Mouse (Mus musculus): Measurements from ENCODE around the gene Atrn.

Gene Atrn

DNA sequence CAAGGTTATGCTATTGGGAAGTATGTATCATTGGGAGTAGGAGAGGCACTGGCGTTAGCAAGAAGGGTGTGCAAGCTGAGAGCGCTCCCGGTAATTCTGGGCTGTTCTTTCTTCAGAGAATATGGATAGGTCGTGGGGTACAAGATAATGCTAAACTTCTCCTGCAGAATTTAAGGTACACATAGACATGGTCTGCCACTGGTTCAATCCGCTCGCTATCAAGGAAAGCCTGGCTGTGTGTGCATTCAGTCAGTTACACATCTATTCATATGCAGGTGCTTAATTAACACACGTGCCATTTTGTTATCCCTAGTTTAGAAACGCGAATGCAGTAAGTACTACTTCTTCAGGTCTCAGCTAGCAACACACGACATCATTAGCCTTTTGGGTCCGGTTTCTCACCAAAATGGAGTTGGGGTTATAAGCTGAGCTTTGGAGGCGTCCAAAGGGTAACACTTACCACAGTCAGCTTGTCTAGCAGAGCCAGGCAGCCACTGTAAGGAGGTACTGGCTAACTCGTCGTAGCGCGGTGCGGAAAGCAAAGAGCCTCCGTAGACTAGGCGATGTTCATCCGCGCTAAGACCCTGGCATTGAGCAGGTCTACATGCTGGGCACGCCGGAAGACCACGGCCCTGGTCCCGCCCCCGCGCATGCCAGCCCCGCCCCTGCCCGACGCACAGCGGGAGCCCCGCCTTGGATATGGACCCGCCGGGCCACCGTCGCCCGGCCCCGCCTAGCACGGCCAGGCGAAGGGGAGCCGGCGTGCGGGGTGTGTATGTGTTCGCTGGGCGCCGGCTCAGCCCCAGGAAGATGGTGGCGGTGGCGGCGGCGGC, at the start of gene Atrn, which contains the start of gene 4930402H24Rik:
Gene Atrn, plus strand, starts transcription at position 745 of the 833 bp plus-strand sequence.
Gene 4930402H24Rik, minus strand, starts transcription at position 656 of the 833 bp plus-strand sequence.
- DNase-seq, result peak; percentile 93 to 97

GRCm38 (mm10) chr2:130862091-130862490, 44.2 kb upstream of the Atrn start:
- no peak for DNase-seq

DNA sequence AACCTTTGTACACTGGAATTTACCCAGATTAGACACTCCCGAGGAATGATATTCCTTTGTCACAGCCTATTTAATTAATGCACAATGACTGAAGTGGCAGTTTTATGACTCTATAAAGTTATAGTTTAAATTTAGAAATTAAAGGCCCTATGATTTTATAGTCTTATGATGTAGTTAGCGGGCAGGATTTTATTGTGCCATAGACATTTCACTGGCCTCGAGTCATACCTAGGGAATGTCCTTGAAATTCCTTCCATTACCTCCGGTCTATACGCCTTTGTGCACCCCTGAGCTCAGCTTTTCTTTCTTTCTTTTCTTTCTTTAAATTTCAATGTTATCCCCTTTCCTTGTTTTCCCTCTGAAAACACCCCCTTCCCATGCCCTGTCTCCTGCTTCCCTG, 35.4 kb upstream of the Atrn start:
- DNase-seq, result no peak

DNA sequence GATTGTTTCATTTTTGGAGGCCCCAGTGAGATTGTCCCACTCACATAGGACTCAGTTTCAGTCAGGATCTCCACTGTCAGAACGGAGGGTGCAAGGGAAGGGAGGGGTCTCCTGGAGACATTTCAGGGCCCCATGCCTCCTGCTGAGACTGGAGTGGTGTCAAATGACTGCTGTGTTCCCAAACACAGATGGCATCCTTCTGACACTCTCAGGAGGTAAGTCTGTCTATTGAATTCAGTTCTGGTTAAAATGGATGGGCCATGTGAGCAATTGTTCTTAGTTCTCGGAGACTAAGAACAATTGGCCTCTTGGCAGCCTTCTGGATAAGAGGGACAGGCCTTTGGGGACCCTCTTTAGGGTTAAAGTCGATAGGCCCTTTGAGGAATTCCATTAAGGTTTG, 28.9 kb upstream of the Atrn start:
- no peak for DNase-seq

DNA sequence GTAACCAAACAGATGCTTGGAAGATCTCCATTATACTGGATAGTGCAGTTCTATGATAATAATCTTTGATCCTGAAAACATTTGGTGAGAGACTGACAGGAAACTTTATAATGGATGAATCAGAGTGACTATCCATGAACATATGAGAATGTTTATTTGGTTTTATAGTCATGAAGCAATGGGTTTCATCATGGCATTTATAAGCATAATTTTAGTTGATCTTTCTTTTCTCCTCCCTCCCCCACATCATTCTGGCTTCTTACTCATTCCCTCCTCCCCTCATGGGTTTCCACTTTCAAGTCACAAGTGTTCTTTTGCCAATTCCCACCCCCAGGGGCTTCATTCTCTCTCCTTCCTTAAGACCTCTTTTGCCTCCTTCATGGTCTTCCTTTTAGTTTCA, 19.3 kb upstream of the Atrn start:
- DNase-seq, result no peak

GRCm38 (mm10) chr2:130887456-130887855, 18.8 kb upstream of the Atrn start:
- DNase-seq, result peak in 1 of 2 experiments; percentile 24

GRCm38 (mm10) chr2:130896944-130897343, 9.4 kb upstream of the Atrn start:
- no peak for DNase-seq

GRCm38 (mm10) chr2:130897856-130898255, 8.4 kb upstream of the Atrn start:
- DNase-seq, result peak; percentile 48 to 77

DNA sequence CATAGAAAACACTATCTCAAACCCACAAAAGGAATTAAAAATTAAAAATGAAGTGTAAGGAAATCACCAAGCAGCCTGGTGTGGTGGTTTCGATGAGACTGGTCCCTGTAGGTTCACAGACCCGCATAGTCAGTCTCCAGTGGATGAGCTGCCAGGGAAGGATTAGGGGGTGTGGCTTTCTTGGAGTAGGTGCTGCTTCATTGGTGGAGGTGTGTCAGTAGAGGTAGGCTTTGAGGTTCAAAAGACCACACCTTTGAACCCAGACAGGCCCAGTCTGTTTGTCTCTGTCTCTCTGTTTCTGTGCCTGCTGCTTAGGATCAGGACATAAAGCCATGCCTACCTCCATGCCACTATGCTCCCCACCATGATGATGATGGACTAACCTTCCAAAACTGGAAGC, 7.5 kb upstream of the Atrn start:
- DNase-seq, result peak; percentile 17 to 31

- no peak for DNase-seq
Observed at GRCm38 (mm10) chr2:130906584-130907315, 455 bp downstream of the Atrn start.

DNA sequence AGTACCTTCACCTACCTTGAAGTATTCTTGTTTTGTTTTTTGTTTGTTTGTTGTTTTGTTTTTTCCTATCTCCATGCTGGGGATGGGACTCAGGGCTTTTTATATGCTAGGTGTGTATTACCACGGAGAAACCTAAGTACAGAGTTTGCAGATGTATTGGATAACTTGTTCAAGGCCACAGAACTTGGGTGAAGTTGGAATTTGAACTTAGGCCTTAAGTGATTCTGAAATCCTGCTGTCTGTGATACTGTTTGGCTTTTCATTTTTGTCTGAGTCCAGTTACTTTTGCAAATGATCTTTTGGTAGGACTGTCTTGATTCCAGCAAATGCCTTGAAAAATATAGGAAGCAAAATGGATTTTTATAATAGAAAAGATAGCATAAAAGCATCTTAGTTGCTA, 5.4 kb downstream of the Atrn start:
- DNase-seq, result peak in 1 of 2 experiments; percentile 24

- DNase-seq, result no peak
Observed at GRCm38 (mm10) chr2:130914873-130915272, 8.6 kb downstream of the Atrn start.

- no peak for DNase-seq
Observed at GRCm38 (mm10) chr2:130916521-130917147, 10.3 kb downstream of the Atrn start.

DNA sequence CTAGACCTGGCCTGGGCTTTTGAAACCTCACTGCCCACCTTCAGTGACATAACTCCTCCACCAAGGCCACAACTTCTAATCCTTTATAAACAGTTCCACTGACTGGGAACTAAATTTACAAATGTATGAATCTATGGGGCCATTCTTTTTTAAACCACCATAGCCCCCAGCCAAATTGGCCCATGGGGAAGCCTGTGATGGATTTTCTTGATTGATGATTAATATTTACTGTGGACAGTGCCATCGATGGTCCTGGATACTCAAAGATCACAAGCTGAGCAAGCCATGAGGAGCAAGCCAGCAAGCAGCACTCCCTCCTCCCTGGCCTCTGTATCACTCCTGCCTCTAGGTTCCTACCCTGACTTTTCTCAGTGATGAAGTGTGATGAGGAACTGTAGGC, 11.4 kb downstream of the Atrn start:
- DNase-seq, result no peak

GRCm38 (mm10) chr2:130919062-130919593, 12.8 kb downstream of the Atrn start:
- DNase-seq, result no peak

DNA sequence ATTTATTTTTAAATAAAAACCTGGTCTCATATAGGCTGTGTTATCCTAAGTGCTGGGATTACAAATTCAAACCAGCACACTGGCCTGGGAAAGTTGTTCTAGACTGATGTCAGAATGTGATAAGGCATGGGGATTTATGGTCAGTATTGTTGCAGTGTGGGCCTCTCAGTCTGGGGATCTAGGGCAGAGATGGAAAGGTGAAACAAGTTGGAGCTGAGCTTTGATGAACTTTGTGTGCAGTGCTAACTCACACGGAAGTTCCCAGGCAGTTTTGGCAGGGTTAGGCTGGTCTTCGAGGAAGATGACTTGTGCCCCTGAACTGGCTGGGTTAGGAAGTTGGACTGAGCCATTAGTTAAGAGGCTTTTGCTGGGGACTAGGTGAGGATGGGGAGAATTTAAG, 18.7 kb downstream of the Atrn start:
- no peak for DNase-seq

- peak; percentile 60 to 66 for DNase-seq
Observed at GRCm38 (mm10) chr2:130928031-130928430, 21.7 kb downstream of the Atrn start.

GRCm38 (mm10) chr2:130928530-130928929, 22.2 kb downstream of the Atrn start:
- DNase-seq, result no peak

GRCm38 (mm10) chr2:130929994-130930393, 23.7 kb downstream of the Atrn start:
- DNase-seq, result no peak

DNA sequence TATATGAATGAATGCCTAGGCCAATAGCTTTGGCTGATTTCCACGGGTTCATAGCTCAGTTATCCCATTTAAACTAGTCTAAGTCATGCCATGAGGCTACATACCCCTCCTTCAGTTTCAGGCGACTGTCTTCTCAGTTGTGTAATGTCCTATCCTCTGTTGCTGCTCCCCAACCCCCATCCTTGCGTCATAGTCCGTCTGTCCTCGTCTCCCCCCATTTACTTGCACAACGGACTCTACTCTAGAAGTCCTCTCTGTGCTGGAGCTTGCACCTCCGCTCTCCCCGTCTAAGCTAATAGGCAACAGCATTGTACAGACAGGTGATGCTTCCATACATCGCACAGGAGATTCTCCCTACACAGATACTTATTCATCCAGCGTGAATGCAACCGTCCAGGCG, 26.6 kb downstream of the Atrn start:
- no peak for DNase-seq

DNA sequence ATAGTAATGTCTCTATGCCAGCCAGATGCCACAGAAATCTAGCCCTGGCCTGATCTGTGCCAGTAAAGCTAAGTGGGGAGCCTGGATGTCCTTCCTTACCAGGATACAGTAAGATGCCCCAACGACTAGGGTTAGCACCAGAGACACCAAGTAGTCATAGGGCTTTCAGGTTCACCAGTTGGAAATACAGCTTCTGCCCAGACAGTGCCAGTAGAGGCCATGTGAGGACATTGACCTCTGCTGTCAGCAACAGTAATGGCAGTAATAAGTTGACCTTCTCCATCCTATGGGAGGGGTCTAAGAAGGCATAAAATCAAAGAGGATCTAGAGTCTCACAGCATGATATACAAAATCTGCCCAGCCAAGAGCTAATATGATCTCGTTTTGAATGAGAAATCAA, 43.5 kb downstream of the Atrn start:
- DNase-seq, result peak; percentile 28 to 36

GRCm38 (mm10) chr2:130950548-130950947, 44.3 kb downstream of the Atrn start:
- peak; percentile 89 to 96 for DNase-seq

DNA sequence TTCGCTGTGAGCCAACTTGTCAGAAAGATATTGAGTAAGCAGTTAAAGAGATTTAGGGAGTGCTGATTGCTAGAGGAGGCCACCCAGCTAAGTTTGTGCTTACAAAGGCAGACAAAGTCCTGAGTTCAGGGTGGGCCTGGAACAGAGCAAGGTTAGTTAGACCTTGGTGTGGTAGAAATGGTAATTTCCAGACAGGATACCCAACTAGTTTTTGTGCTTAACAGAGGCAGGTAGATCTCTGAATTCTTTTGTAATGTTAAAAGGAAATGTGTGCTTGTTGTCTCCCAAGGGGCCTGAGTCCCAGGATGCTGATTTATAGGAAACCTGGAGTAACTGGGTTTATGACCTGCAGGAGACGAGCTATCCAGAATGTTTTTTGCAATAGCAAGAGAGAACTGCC, 52.6 kb downstream of the Atrn start:
- DNase-seq, result no peak
